Mouse (Mus musculus) stomach, embryonic 14.5 days (tissue): ENCODE measurements around the gene Hspa4l. TPM values are rescaled to one million over a fixed set of nuclear protein-coding genes. Genes with fewer than 3 reads are reported as not detected.
A peak's percentile ranks its signal among the peaks of the same experiment; 100 is the strongest.

Source experiments
- ATAC-seq: fragments of 200-750 bp; cut with Nextera tagmentation; 2 replicates; pipeline ENCODE4 v1.8.0; 2017; ENCODE audit warnings: low read depth, moderate TSS enrichment; ENCODE audit not compliant: insufficient number of reproducible peaks, insufficient read depth, low FRiP score
- H3K27ac ChIP-seq: fragments of 300-500 bp; sonication (generic); 2 replicates; pipeline ENCODE4 v1.5.1; 2014; ENCODE audit warnings: mild to moderate bottlenecking, low read length, moderate library complexity, mixed read lengths
- H3K27me3 ChIP-seq: fragments of 300-500 bp; sonication (generic); 2 replicates; pipeline ENCODE4 v1.6.1; 2014; ENCODE audit warnings: low read length, control low read depth, mixed read lengths; ENCODE audit not compliant: control insufficient read depth, insufficient read depth
- H3K36me3 ChIP-seq: fragments of 300-500 bp; sonication (generic); 2 replicates; pipeline ENCODE4 v1.6.1; 2014; ENCODE audit warnings: mild to moderate bottlenecking, control low read depth, low read length, moderate library complexity, mixed read lengths; ENCODE audit not compliant: control insufficient read depth, insufficient read depth
- H3K4me1 ChIP-seq: fragments of 300-500 bp; sonication (generic); 2 replicates; pipeline ENCODE4 v1.6.1; 2014; ENCODE audit warnings: low read length, control low read depth, mixed read lengths; ENCODE audit not compliant: control insufficient read depth, insufficient read depth
- H3K4me2 ChIP-seq: fragments of 300-500 bp; sonication (generic); replicated peaks from 2 replicates; pipeline ENCODE4 v1.6.1; 2014; ENCODE audit warnings: low read depth, low read length, control low read depth
- H3K4me3 ChIP-seq: fragments of 300-500 bp; sonication (generic); 2 replicates; pipeline ENCODE4 v1.5.1; 2014; ENCODE audit warnings: low read depth, low read length, control low read depth
- H3K9ac ChIP-seq: fragments of 300-500 bp; sonication (generic); replicated peaks from 2 replicates; pipeline ENCODE4 v1.6.1; 2014; ENCODE audit warnings: low read depth, mild to moderate bottlenecking, control low read depth, low read length, moderate library complexity, mixed read lengths
- H3K9me3 ChIP-seq: fragments of 300-500 bp; sonication (generic); 2 replicates; pipeline ENCODE4 v1.6.1; 2016; ENCODE audit warnings: low read depth, low read length, control low read depth; ENCODE audit not compliant: control insufficient read depth
- WGBS: fragments of 180-500 bp; shearing (Covaris S2); extraction: QIAGEN DNeasy Blood & Tissue Kit; methylation state at CpG from one replicate; pipeline ENCODE4 v1.1.7; 2014; 5-methylcytosine and 5-hydroxymethylcytosine counted together
- polyA plus RNA-seq: library from polyadenylated mRNA; unstranded; fragments of >200 nt; fragmentation: Nextera tagmentation; extraction: Ambion mirVana; gene quantifications from 2 replicates; pipeline ENCODE4 v1.2.1, GENCODE M21; 2014

Gene Hspa4l
- 15.3 and 17.7 TPM in 2 replicates for polyA plus RNA-seq

- Histone ChIP-seq H3K4me2 (peak within 1 kb of the TSS; percentile 94), H3K27ac (peak within 1 kb of the TSS; percentile 67; the same call in 1 of the 2 replicates), H3K27me3 (no peaks in the 10 kb centered on the region), H3K4me1 (peaks cover 6% of the 10 kb centered on the region; the same call in 1 of the 2 replicates), H3K4me3 (peak within 1 kb of the TSS; percentile 61), H3K36me3 (no peaks in the 10 kb centered on the region), H3K9me3 (no peaks in the 10 kb centered on the region), H3K9ac (peak within 1 kb of the TSS; percentile 40; the same call in 1 of the 2 replicates)
- WGBS, result 24% methylated on average over 16 of the region's 16 CpGs
- no peak for ATAC-seq
Observed at GRCm38 (mm10) chr3:40744024-40744835, at the start of gene Hspa4l. Gene Hspa4l (plus strand): TSS chr3:40744495.

GRCm38 (mm10) chr3:40695162-40695561 lies 49.1 kb upstream of the Hspa4l start:
- Histone ChIP-seq H3K36me3 (peaks cover 3% of the 10 kb centered on the region; the same call in 1 of the 2 replicates), H3K27me3 (no peaks in the 10 kb centered on the region), H3K27ac (no peak overlapping the region), H3K9ac (no peak overlapping the region), H3K4me1 (no peaks in the 10 kb centered on the region), H3K9me3 (no peaks in the 10 kb centered on the region), H3K4me2 (no peak overlapping the region), H3K4me3 (no peak overlapping the region)
- ATAC-seq, result no peak
- 98% methylated on average over 2 of the region's 2 CpGs for WGBS

GRCm38 (mm10) chr3:40698834-40699233 lies 45.5 kb upstream of the Hspa4l start:
- Histone ChIP-seq H3K9ac (no peak overlapping the region), H3K9me3 (no peaks in the 10 kb centered on the region), H3K4me2 (no peak overlapping the region), H3K36me3 (peaks cover 3% of the 10 kb centered on the region; the same call in 1 of the 2 replicates), H3K27me3 (no peaks in the 10 kb centered on the region), H3K4me3 (no peak overlapping the region), H3K27ac (no peak overlapping the region), H3K4me1 (no peaks in the 10 kb centered on the region)
- no peak for ATAC-seq
- 75% methylated on average over 3 of the region's 3 CpGs for WGBS

GRCm38 (mm10) chr3:40704816-40705430 lies 39.4 kb upstream of the Hspa4l start:
- H3K4me2 ChIP-seq, result no peak overlapping the region
- no peak for ATAC-seq

GRCm38 (mm10) chr3:40708655-40709054 lies 35.6 kb upstream of the Hspa4l start, which contains the start of gene Slc25a31:
Gene Slc25a31 (plus strand): TSS chr3:40708855.
- 89% methylated on average over 30 of the region's 30 CpGs for WGBS
- ATAC-seq, result no peak
- Histone ChIP-seq H3K4me2 (no peak within 1 kb of the TSS), H3K36me3 (no peaks in the 10 kb centered on the region), H3K9me3 (no peaks in the 10 kb centered on the region), H3K9ac (no peak within 1 kb of the TSS), H3K4me3 (no peak within 1 kb of the TSS), H3K27ac (no peak within 1 kb of the TSS), H3K4me1 (no peaks in the 10 kb centered on the region), H3K27me3 (no peaks in the 10 kb centered on the region)

More at GRCm38 (mm10) chr3:40704816-40705430, 39.4 kb upstream of the Hspa4l start:
- no peak overlapping the region for H3K4me3 ChIP-seq
- H3K4me1 ChIP-seq, result no peaks in the 10 kb centered on the region
- H3K9me3 ChIP-seq, result no peaks in the 10 kb centered on the region
- no peaks in the 10 kb centered on the region for H3K27me3 ChIP-seq
- no peaks in the 10 kb centered on the region for H3K36me3 ChIP-seq
- no peak overlapping the region for H3K9ac ChIP-seq
- H3K27ac ChIP-seq, result no peak overlapping the region
- 65% methylated on average over 5 of the region's 5 CpGs for WGBS

GRCm38 (mm10) chr3:40716056-40716455 lies 28.2 kb upstream of the Hspa4l start:
- WGBS, result 26% methylated on average over 1 of the region's 1 CpGs
- no peak for ATAC-seq

GRCm38 (mm10) chr3:40719022-40719421 lies 25.3 kb upstream of the Hspa4l start:
- WGBS, result 73% methylated on average over 3 of the region's 3 CpGs
- ATAC-seq, result no peak
- Histone ChIP-seq H3K9ac (no peak overlapping the region), H3K27ac (no peak overlapping the region), H3K9me3 (no peaks in the 10 kb centered on the region), H3K36me3 (no peaks in the 10 kb centered on the region), H3K4me3 (no peak overlapping the region), H3K4me2 (no peak overlapping the region), H3K27me3 (no peaks in the 10 kb centered on the region), H3K4me1 (no peaks in the 10 kb centered on the region)

More at GRCm38 (mm10) chr3:40716056-40716455, 28.2 kb upstream of the Hspa4l start:
- Histone ChIP-seq H3K4me2 (no peak overlapping the region), H3K9ac (no peak overlapping the region), H3K4me1 (no peaks in the 10 kb centered on the region), H3K36me3 (no peaks in the 10 kb centered on the region), H3K27me3 (no peaks in the 10 kb centered on the region), H3K9me3 (no peaks in the 10 kb centered on the region), H3K4me3 (no peak overlapping the region), H3K27ac (no peak overlapping the region)

- no peaks in the 10 kb centered on the region for H3K9me3 ChIP-seq
- H3K27me3 ChIP-seq, result no peaks in the 10 kb centered on the region
- no peak overlapping the region for H3K27ac ChIP-seq
- ATAC-seq, result no peak
- no peaks in the 10 kb centered on the region for H3K4me1 ChIP-seq
- H3K4me2 ChIP-seq, result no peak overlapping the region
- H3K36me3 ChIP-seq, result no peaks in the 10 kb centered on the region
- WGBS, result 79% methylated on average over 6 of the region's 6 CpGs
- no peak overlapping the region for H3K4me3 ChIP-seq
- no peak overlapping the region for H3K9ac ChIP-seq
Observed at GRCm38 (mm10) chr3:40738381-40738912, 5.8 kb upstream of the Hspa4l start.
